Mouse (Mus musculus): ENCODE measurements around the gene Gmnc.

The Gmnc gene

DNA sequence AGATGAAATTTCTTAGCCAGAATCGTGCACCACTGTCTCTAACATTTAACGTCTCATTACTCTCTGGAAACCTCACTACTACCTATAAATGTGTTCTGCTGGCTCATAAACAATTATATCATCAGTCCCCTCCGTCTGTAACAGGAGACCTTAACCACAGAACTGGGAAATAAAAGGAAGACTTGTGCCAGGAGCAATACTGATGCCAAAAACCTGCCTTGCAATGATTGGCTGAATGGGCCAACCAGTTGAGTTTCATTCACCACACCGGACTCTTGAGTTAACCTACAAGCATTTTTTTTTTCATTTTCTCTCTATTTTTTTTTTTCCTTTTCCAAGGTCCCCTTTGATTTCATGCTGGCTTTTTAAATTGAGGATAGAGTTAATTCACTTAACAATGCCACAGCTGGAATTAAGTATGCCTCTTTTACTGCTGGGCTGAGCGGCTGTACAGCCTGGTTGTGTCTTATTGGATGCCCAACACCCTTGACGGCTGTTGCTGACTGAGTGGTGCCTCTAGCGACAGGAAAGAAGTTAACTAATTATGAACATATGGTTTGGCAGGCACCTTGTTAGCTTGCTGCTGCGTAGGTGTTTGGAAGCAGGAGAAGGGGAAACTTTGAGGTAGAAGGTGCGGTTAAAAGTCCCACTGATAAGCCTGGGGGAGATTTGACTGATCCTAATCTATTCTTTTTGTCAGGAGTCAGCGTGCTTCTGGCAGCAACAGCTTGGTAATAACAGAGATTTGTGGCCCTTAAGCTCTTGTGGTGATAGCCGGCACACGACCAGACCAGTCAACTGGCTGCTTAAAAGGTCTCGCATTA, at the start of gene Gmnc:
Gene Gmnc, minus strand, starts transcription at position 176 of the 824 bp plus-strand sequence.
- no peak for DNase-seq (ENCODE audit: low spot score in 2 of 2)

DNA sequence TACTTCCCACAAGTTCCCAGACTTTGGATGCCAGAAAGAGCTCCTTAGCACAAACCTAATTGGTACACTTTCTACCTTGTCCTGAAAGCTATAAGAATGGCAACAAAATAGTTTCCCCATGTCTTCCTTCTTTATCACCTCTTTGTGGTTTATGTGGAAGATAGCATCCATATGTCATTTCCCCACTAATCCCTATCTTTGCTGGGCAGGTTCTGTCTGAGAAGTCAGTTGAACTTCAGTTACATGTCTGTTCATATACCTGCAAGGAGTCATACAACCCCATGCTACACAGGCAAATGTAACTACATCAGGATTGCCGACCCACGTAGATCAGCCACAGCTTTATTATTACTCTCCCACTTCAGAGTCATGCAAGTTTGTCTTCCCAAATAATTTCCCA, 35.8 kb upstream of the Gmnc start:
- DNase-seq (ENCODE audit: low spot score in 2 of 2), result no peak

DNA sequence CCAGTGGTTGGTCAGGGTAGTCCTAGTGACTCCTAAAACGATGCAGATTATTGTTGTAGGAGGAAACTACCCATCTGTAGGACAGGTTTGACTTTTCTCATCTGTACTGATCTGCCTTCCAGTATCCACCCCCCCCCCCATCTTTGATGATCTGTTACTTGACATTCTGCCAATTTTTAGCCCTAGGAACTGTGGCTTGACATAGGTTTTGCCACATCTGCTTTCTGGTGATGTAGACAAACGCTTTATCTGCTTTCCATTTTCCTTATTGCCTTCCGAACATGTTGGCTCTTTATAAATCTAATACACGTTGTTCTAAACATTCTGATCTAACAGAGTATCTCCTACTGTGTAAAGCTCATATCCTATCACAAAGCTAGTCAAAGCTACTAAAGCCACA, 34.8 kb upstream of the Gmnc start:
- no peak for DNase-seq (ENCODE audit: low spot score in 2 of 2)

DNA sequence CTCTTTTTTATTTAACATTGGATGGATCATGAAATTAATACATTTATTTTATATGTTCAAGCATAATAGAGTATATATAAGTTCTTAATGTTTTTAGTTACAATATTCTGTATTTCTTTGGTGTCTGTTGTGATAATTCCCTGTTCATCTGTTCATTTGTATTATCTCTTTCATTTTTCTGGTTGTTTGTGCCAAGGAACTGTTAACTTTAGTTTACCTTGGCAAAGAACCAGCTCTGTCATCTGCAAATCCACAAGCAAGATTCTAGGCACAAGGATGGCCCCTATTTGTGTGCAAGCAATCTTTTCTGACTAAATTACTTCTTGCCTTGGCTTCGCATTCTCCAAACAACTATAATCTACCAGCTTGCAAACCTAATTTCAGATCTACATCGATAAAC, 31.3 kb upstream of the Gmnc start:
- DNase-seq (ENCODE audit: low spot score in 2 of 2), result no peak

DNA sequence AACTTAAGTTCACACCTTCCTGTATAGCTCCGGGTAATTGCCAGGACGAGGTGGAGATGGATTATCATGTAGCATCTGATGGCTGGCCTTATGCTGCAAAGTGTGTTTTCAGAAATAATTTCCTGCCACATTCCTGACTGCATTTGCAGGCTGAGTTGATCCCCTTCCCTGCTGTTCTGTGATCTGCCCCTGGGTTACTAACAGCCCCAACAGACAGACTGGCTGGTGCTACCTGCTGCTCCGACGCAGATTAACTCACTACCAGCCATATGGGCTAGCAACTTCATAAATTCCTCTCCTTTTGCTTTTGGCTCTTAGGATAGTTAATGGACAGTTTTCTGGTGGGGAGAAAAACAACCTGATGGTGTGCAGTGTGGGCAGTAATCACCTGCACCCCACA, 25.9 kb upstream of the Gmnc start:
- DNase-seq (ENCODE audit: low spot score in 2 of 2), result no peak

DNA sequence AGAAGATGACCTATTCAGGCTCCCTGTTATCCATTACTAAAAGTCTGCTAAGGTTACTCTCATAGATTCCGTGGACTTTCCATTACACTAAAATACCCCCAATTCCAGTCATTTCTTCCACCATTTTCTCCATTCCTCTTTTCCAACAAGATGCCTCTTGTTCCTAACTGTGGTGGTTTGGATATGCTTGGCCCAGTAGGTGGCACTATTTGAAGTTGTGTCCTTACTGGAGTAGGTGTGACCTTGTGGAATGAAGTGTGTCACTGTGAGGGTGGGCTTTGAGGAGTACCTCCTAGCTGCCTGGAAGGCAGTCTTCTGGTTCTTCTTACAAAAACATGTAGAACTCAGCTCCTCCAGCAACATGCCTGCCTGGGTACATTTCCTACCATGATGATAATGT, 11.3 kb upstream of the Gmnc start:
- no peak for DNase-seq (ENCODE audit: low spot score in 2 of 2)

DNA sequence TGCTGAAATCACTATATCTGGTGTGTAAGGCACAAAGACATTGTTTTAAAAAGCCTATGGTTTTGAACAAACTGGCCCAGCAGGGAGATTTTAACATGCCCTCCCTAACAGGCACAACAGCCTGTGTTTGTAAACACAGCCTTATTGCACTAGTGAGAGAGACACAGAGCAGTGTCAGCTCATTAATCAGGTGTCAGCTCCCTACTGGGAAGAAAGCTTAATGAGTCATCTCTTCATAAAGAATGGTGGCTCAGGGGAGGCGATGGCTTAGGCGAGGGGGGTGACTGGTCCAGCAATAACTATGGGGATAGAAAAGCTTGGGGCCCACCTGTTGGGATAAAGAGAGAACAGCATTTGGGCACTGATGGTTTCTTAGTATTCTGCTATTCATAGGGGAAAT, 8.1 kb upstream of the Gmnc start:
- no peak for DNase-seq (ENCODE audit: low spot score in 2 of 2)

DNA sequence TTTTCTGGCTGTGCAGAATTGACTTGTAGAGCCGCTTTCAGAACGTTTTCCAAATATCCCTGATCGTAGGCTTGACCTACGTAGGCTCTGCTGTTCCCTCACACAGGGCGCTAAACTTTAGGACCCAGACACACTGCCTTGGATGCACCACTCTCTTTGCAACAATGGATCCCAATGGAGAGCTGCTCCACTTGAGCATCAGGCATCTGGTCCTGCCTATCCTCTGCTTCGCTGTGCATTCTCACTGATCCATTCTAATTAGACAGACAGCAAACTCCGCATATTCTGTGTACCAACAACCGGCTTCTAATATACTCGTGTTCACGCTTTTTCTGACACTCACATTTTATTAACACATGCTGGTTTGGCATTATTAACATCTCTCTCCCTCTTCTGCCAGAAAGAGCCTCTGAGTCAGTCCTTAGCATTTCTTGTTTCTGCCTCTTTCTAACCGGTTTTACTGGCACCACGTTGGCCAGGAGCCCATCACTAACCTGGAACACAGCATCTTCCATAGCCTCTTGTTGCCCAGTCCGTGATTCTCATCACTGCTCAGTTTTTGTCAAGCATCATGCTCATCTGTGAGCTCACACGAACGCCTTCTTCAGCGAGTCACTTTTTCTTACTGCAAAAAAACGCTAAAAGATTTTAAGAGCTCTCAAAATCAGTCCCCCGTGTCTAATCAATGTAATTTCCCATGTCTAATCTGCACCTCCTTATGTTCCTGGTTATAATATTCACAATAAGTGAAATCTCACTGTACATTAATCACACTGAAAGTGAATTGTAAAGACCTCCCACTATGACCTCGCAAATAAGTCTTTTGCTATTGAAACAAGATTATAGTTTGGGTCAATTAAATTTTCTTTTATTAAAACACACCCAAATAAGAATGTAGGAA, 1.8 kb downstream of the Gmnc start:
- peak in 1 of 2 experiments; percentile 5 for DNase-seq (ENCODE audit: low spot score in 2 of 2)

DNA sequence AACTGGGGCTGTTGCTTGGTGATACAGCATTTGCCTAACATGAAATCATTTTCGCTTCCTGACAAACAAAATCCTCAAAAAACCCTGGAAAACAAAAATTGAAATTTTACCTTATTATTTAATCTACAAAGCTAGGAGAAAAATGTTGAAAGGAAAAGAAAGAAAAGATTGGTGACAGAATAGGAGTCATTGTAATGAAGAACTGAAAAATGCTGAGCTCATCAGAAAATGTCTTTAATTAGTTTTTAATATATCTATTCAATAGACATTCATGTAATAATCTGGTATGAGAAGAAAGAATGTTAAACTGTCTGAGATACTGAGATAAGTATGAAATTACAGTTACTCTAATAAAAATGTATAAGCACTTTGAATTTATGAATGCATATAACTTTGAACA, 3.3 kb downstream of the Gmnc start:
- no peak for DNase-seq (ENCODE audit: low spot score in 2 of 2)

DNA sequence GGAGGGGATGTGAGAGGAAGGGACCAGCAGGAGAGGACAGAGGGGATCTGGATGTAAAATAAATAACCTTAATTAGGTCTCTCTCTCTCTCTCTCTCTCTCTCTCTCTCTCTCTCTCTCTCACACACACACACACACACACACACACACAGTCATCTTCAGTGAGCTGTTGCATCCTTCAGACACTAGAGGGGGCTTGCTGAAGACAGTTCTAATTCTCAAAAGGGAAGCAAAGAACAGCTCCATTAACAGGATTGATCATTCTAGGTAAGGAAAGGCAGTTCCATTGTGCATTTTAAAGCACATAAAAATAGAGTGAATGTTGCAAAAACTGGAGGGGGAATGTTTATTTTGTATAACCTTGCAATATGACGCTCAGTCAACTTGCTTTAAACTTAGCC, 5.7 kb downstream of the Gmnc start:
- no peak for DNase-seq (ENCODE audit: low spot score in 2 of 2)

DNA sequence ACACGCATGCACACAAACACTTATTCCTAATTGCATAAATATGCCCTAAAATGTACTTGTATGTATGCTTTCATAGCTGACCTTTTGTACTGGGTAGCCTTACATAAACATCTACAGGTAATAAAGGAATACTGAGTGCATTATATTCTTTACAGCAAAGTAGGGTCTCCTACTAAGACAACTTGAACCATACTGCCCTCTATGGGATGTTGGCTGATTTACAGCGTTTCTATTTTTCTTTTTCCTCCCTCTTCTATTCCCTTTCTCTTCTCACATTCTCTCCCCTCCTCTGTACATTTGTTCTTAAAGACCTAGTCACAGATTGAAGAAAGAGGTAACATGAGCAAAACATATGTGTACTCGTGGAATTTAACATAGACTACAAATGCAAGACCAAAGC, 9.3 kb downstream of the Gmnc start:
- DNase-seq (ENCODE audit: low spot score in 2 of 2), result no peak

DNA sequence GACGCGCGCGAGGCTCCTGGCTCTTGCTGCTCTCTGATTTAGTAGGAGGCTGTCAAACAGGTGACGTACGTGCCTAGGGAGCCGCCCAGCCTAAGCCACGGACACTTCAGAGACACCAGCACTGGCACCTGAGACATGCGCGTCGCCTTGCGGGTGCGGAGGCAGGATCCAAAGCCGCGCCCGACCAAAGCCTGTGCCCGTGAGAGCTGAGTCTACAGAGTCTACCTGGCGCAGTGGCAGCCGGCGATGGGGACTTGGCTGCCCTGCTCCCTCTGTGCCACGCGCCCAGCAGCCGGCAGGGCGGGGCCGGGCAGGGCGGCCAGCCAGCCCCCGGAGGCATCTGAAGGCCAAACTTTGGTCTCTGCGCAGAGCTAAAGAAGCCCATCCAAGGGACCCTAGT, 23.5 kb downstream of the Gmnc start:
- DNase-seq (ENCODE audit: low spot score in 2 of 2), result peak; percentile 27 to 40

DNA sequence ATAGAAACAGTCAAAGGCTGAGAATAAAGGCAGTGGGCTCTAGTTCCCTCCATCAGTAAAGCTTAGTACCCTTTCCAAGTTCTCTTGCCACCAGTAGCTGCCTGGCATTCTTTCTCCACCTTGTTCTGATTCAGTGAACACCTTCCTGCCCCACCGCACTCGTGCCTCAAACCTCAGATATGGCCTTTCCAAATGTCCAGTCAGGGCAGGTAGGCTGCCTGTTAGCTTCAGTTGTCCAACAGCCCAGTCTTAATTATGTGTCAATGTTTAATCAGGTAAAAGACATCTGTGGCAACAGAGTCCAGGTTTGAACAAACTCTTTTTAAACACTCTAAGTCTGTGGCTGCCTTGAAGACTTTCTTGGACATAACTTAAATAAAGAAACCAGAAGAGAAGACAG, 24.6 kb downstream of the Gmnc start:
- no peak for DNase-seq (ENCODE audit: low spot score in 2 of 2)

DNA sequence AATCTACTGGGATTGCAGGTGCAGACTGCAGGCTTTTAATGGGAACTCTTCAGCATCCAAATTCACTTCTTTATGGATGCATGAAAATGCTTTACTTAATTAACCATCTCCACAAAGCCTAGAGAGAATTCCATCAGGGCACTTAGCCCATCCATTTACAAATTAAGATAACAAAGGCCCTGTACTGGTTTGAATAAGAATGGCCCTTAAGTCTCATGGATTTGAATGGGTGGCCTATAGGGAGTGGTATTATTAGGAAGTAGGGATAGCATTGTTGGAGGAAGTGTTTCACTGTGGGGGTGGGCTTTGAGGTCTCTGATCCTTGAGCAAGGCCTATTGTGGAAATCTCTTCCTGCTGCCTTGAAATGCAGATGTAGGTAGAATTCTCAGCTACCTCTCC, 29.5 kb downstream of the Gmnc start:
- no peak for DNase-seq (ENCODE audit: low spot score in 2 of 2)

DNA sequence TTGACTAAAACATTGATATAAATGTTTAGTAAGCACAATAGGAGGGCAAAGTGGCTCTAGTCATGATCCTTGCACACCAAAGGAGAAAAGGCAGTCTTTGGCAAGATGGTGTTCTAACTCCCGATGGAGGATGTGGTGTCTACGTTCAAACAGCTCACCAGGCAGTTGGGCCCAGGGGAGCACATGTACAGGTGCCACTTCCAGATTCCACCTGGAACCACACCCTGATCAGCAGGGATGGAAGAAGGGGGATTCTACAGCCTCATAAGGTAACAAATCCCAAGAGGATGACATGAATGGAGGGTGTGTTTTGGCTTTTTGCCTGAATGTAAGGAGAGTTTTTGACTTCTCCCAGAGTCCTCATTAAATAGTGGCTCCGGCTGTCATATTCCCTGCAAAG, 39.9 kb downstream of the Gmnc start:
- DNase-seq (ENCODE audit: low spot score in 2 of 2), result no peak

DNA sequence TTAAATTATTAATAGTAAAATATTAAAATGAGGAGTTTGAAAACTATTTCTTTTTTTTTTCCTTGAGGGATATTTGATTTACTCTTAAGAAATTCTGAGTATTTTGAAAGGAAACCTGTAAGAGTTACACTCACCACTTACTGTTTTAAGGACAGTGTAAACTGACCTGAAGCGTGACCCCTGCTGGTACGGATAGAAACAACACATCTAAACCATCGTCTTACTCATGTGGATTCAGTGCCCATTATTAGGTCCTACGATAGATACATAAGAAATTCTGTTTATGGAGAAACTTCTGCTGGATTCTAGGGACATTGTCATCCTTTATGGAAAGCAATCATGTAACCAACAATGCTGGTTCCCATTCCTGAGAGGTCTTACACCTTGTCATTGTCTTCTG, 41.2 kb downstream of the Gmnc start:
- DNase-seq (ENCODE audit: low spot score in 2 of 2), result no peak

DNA sequence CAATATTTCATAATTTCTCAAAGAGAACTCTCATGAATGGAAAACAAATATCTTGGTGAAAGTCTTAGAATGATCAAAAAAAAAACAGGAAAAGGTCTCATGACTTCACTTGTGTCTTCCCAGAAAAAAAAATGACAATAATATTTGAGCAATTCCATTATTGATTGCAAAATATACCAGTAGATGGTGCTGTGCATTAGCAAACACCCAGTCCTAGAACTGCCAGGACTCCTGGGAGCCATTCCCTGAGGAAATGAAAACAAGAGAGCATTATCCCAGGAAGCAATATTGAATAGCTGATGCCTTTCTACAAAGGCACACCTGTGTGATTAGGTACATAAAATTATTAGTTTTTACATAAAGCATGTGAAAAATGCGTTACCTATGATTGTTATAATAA, 87.5 kb downstream of the Gmnc start:
- no peak for DNase-seq (ENCODE audit: low spot score in 2 of 2)

DNA sequence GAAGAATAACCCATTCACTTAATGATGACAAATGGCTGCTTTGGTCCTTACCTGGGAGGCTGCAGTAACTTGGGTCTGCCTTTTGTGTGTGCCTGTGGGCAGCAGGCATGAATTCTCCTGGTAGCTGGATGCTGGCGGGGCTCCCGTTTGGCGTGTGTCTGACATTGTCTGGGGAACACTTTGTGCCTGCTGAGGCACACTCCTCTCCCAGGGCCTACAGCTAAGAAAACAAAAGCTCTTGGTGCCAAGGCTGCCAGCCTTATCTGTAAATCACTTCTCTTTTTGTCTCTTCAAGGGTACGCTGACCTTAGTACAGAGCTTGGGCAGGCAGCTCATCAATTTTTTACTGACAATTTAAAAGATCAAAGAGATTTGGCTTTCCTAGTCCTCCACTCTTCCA, 90.0 kb downstream of the Gmnc start:
- peak in 1 of 2 experiments; percentile 1 for DNase-seq (ENCODE audit: low spot score in 2 of 2)

DNA sequence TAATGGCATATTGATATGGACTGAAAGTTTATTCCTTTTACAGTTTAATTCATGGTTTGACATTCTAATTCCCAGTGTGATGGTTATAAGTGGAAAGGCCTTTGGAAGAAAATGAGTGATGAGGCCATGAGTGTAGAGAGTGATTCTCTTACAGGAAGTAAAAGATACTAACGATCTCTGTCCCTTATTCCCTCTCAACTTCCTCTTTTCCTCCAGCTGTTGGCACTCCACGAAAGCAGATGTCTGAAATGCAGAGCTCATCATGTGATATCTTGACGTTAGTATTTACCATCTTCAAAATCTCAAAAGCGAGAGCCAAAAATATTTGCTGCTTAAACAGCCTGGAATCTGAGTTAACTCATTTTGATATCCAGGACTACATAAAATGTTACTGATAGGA, 105.1 kb downstream of the Gmnc start:
- no peak for DNase-seq (ENCODE audit: low spot score in 2 of 2)

DNA sequence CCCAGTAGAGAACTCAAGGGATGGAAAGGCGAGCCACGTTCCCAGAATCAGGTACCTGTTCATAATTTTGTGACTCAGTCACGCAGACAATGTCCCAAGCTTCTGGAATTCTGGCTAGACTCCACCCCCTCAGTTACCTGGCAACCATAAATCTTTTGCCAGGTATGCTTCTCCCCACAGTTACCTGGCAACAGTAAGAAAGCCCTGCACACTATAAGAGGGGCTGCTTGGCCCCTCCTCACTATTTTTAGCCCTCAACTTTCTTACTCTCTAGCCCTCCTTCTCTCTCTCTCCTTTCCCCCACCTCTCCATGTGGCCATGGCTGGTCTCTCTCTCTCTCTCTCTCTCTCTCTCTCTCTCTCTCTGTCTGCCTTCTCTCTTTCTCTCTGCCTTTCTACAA, 114.6 kb downstream of the Gmnc start:
- no peak for DNase-seq (ENCODE audit: low spot score in 2 of 2)
